8 mouse cellular contexts compared by ENCODE assay signal in genomic region chr5:103855483-103856211, GRCm38 (mm10). TPM values are rescaled to one million over a fixed set of nuclear protein-coding genes. Genes with fewer than 3 reads are reported as not detected.
A peak's percentile ranks its signal among the peaks of the same experiment; 100 is the strongest.
DNase-seq lines count a peak whose midpoint lies in the region; ATAC-seq lines count a peak whose summit lies in the region.
"Had no signal": no experiment of that assay in that cellular context is flagged by ENCODE, and none has a peak within 500 bp of the region (broad histone marks: within the 10 kb centered on the region; RNA-seq: fewer than 3 reads in every experiment).

No protein-coding gene starts in this region.

- peak; percentile 23; the same call in 1 of the 2 replicates for ATAC-seq in forebrain, embryonic 13.5 days
- ATAC-seq in neural tube, embryonic 13.5 days (ENCODE audit: low read depth) = 0 out of 2 replicates have a peak, but pooled peaks have one; percentile 8

- no peak overlapping the region for H3K4me3 ChIP-seq in forebrain, embryonic 13.5 days
- H3K4me3 ChIP-seq in neural tube, embryonic 13.5 days = no peak overlapping the region

- no peaks in the 10 kb centered on the region for H3K27me3 ChIP-seq in forebrain, embryonic 13.5 days
- no peaks in the 10 kb centered on the region for H3K27me3 ChIP-seq in neural tube, embryonic 13.5 days

- H3K4me2 ChIP-seq in forebrain, embryonic 13.5 days = no peak overlapping the region
- no peak overlapping the region for H3K4me2 ChIP-seq in neural tube, embryonic 13.5 days

- H3K9ac ChIP-seq in forebrain, embryonic 13.5 days = no peak overlapping the region
- H3K9ac ChIP-seq in neural tube, embryonic 13.5 days = 0 out of 2 replicates have a peak overlapping the region, but pooled peaks have one; percentile 41

- H3K27ac ChIP-seq in forebrain, embryonic 13.5 days = peak overlapping the region; percentile 35; the same call in 1 of the 2 replicates
- H3K27ac ChIP-seq in neural tube, embryonic 13.5 days (replicated peaks) = peak overlapping the region; percentile 52; the same call in 1 of the 2 replicates

- no peaks in the 10 kb centered on the region; the same call in 1 of the 2 replicates for H3K36me3 ChIP-seq in forebrain, embryonic 13.5 days (ENCODE audit: poor library complexity, severe bottlenecking)
- peaks cover 9% of the 10 kb centered on the region; the same call in 1 of the 2 replicates for H3K36me3 ChIP-seq in neural tube, embryonic 13.5 days

- peak; percentile 59 to 76 for DNase-seq in lung, adult 18-20 months
- DNase-seq in lung, postnatal 14 days = no peak
- DNase-seq in liver = peak; percentile 33
- no peak for DNase-seq in adrenal gland, postnatal 14 days
- DNase-seq in left cerebral cortex, adult 18-20 months (ENCODE audit: low spot score in 2 of 2) = no peak
- DNase-seq: right cerebral cortex, adult 18-20 months had no signal

- H3K4me1 ChIP-seq in forebrain, embryonic 13.5 days = peaks cover 16% of the 10 kb centered on the region; the same call in 1 of the 2 replicates
- H3K4me1 ChIP-seq in neural tube, embryonic 13.5 days (replicated peaks) = peaks cover 27% of the 10 kb centered on the region

- WGBS in forebrain, embryonic 13.5 days = 85% methylated on average over 14 of the region's 14 CpGs
- 90% methylated on average over 14 of the region's 14 CpGs for WGBS in neural tube, embryonic 13.5 days

- no peaks in the 10 kb centered on the region for H3K9me3 ChIP-seq in forebrain, embryonic 13.5 days (replicated peaks)
- H3K9me3 ChIP-seq in neural tube, embryonic 13.5 days = no peaks in the 10 kb centered on the region

RNA-seq across cellular contexts. Expression of gene Klhl8, which starts 55.4 kb away (rescaled TPM):
- 25.3 and 26.4 TPM in 2 replicates for polyA plus RNA-seq in forebrain, embryonic 13.5 days (2015; fragmentation: Nextera tagmentation; extraction: Ambion mirVana)
- polyA plus RNA-seq in neural tube, embryonic 13.5 days (2015; fragmentation: Nextera tagmentation; extraction: Ambion mirVana) = 29.2 and 32.5 TPM in 2 replicates
- 14.0 and 16.2 TPM in 2 replicates for total RNA-seq in adrenal gland, postnatal 14 days (2021)
- total RNA-seq in left cerebral cortex, adult 18-20 months (2021) = 10 to 100 TPM; 36.0 to 39.0 TPM

Comparison
In these comparisons a context has a peak if more than half of its experiments do, and no peak if none do; other contexts are left out.
1. DNase-seq: peak in lung, adult 18-20 months (2 of 2) and liver (single experiment); none in lung, postnatal 14 days (single experiment), adrenal gland, postnatal 14 days (single experiment) and left cerebral cortex, adult 18-20 months (0 of 2).